ENCODE assay signal across 10 mouse cellular contexts in the genomic region with DNA sequence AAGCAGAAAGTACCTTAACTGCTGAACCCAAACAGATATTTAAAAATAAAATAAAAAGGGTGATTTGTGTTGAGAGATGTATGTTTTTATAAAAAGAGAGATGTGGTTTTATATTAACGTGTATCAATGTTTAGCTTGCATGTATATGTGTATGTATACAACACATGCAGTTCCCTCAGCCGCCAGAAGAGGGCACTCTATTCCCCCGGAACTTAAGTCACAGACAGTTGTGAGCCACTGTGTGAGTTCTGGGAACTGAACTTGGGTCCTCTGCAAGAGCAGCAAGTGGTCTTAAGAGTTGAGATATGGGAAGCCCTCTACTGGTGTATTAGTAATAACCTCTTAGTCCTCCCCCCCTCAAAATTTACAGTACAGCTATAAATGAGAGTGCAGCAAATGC.
DNase-seq lines count a peak whose midpoint lies in the region; ATAC-seq and TF ChIP-seq lines count a peak whose summit lies in the region.
"Had no signal": no experiment of that assay in that cellular context is flagged by ENCODE, and none has a peak within 500 bp of the region (broad histone marks: within the 10 kb centered on the region; RNA-seq: fewer than 3 reads in every experiment).

No protein-coding gene starts in this region.

- no peak for DNase-seq in cerebellum, adult 2 months
- DNase-seq in cerebellum, postnatal 36 days = no peak
- DNase-seq in lung, adult 2 months = no peak
- no peak for DNase-seq in lung, postnatal 4 days
- peak; percentile 22 for DNase-seq in c-Kit-negative CD71-positive TER-119-positive erythroid progenitor cells, embryonic 14.5 days (ENCODE audit: low read depth, low spot score)
- DNase-seq in stomach, postnatal 0 days (ENCODE audit: low spot score) = no peak
- no peak for DNase-seq in urinary bladder, postnatal 25 days (ENCODE audit: low spot score)
- no peak for DNase-seq in frontal cortex, postnatal 25 days (ENCODE audit: low spot score in 2 of 2)

- TF ChIP-seq EP300 in stomach, postnatal 0 days (optimal IDR thresholded peaks at IDR 0.05) = no peak

- no peaks in the 10 kb centered on the region for H3K4me1 ChIP-seq in cerebellum, adult 2 months (ENCODE audit: control insufficient read depth, insufficient read depth, low read length)
- H3K4me1 ChIP-seq in lung, adult 2 months (ENCODE audit: control insufficient read depth, insufficient read depth, low read length) = no peaks in the 10 kb centered on the region
- no peaks in the 10 kb centered on the region for H3K4me1 ChIP-seq in stomach, postnatal 0 days (replicated peaks; ENCODE audit: control insufficient read depth, insufficient read depth)
- H3K4me1 ChIP-seq: liver, embryonic 15.5 days had no signal

- no peaks in the 10 kb centered on the region for H3K9me3 ChIP-seq in stomach, postnatal 0 days (ENCODE audit: control insufficient read depth, low read length)
- H3K9me3 ChIP-seq: liver, embryonic 15.5 days had no signal

- TF ChIP-seq CTCF in cerebellum, adult 2 months (IDR thresholded peaks at IDR 0.05; ENCODE audit: borderline replicate concordance, insufficient read depth, low read depth, low read length) = peak; percentile 47; the same call in 1 of the 2 replicates
- TF ChIP-seq CTCF in lung, adult 2 months (IDR thresholded peaks at IDR 0.05; ENCODE audit: insufficient read depth, low read length) = peak; percentile 34
- TF ChIP-seq CTCF in stomach, postnatal 0 days (IDR thresholded peaks at IDR 0.05; ENCODE audit: low read depth) = peak; percentile 69

- H3K4me2 ChIP-seq in stomach, postnatal 0 days (replicated peaks; ENCODE audit: low read depth) = no peak overlapping the region
- H3K4me2 ChIP-seq: liver, embryonic 15.5 days had no signal

- no peak for ATAC-seq in stomach, postnatal 0 days (ENCODE audit: low FRiP score, low TSS enrichment)
- ATAC-seq: hindbrain, embryonic 16.5 days had no signal

- H3K27ac ChIP-seq in cerebellum, adult 2 months (ENCODE audit: insufficient read depth, low read length) = no peak overlapping the region
- H3K27ac ChIP-seq in stomach, postnatal 0 days (replicated peaks) = no peak overlapping the region
- H3K27ac ChIP-seq: liver, embryonic 15.5 days had no signal

- no peaks in the 10 kb centered on the region for H3K27me3 ChIP-seq in cerebellum, adult 2 months (ENCODE audit: control insufficient read depth, insufficient read depth, low read length)
- H3K27me3 ChIP-seq in stomach, postnatal 0 days (ENCODE audit: control insufficient read depth, insufficient read depth, low read length) = no peaks in the 10 kb centered on the region
- H3K27me3 ChIP-seq: liver, embryonic 15.5 days had no signal

- peaks cover 12% of the 10 kb centered on the region for H3K36me3 ChIP-seq in stomach, postnatal 0 days (ENCODE audit: control insufficient read depth, insufficient read depth, low read length)

- 78% methylated on average over 3 of the region's 3 CpGs for WGBS in cerebellum, adult 2 months
- 79% methylated on average over 3 of the region's 3 CpGs for WGBS in lung, adult 2 months
- 71% methylated on average over 3 of the region's 3 CpGs for WGBS in stomach, postnatal 0 days

- no peak for TF ChIP-seq POLR2A in cerebellum, adult 2 months (IDR thresholded peaks at IDR 0.05; ENCODE audit: borderline replicate concordance, insufficient read depth, low read length)
- TF ChIP-seq POLR2A in lung, adult 2 months (IDR thresholded peaks at IDR 0.05; ENCODE audit: borderline replicate concordance, extremely low read depth, low read depth, low read length) = no peak

- H3K9ac ChIP-seq in stomach, postnatal 0 days (ENCODE audit: low read length) = no peak overlapping the region
- H3K9ac ChIP-seq: liver, embryonic 15.5 days had no signal

- no peak overlapping the region for H3K4me3 ChIP-seq in cerebellum, adult 2 months (replicated peaks; ENCODE audit: insufficient read depth, low read depth, low read length)
- no peak overlapping the region for H3K4me3 ChIP-seq in lung, adult 2 months (replicated peaks; ENCODE audit: extremely low read depth, low read depth, low read length)
- no peak overlapping the region for H3K4me3 ChIP-seq in stomach, postnatal 0 days (ENCODE audit: low read depth, low read length)
- H3K4me3 ChIP-seq: liver, embryonic 15.5 days had no signal
